Mouse (Mus musculus): ENCODE data around the gene Snrpd3. TPM values are rescaled to one million over a fixed set of nuclear protein-coding genes. Genes with fewer than 3 reads are reported as not detected.
A peak's percentile ranks its signal among the peaks of the same experiment; 100 is the strongest.
"Not testable (repeated sequence)": the region's sequence is repeated elsewhere in the genome, so short reads cannot be mapped to it uniquely, and the experiment has no call there.

Gene Snrpd3
- total RNA-seq (2014; rRNA removed) (24.4 and 31.6 TPM in 2 replicates), polyA plus RNA-seq (2015; fragmentation: Nextera tagmentation; extraction: Ambion mirVana) (144 and 167 TPM in 2 replicates)

DNA sequence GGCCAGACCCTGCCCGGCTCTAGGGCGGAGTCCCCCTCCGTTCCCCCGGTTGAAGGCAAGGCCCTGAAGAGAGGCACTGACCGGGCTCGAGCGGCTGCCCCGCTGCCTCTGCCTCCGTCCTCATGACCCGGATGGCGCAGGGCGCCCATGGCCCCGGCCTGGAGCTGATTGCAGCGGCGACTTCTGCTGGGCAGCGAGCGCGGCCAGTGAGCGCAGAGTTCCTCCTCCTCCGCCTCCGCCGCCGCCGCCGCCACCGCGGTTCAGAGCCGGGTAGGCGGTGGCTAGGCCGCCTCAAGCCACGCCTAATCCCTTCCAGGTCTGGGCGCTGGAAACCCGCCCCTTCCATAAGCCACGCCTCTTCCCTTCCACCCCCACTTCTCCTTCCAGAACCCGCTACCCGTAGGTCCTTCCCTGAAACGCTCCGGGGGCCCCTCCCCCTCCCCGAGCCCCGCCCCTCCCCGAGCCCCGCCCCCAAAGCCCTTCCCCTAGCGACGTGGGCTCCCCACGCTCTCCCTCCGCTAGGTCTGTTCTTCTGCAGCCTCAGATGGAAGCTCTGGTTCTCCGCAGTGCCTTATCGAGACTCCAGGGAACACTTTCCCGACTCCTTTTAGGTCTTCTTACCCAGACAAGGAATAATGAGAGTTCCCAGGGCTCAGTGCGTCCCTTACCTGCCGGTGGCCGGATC lies at the start of gene Snrpd3:
Gene Snrpd3, plus strand, starts transcription at position 479 of the 685 bp plus-strand sequence.
- Histone ChIP-seq H3K4me1 (ENCODE audit: insufficient read depth) (peaks cover 18% of the 10 kb centered on the region), H3K36me3 (ENCODE audit: insufficient read depth) (peaks cover 19% of the 10 kb centered on the region; the same call in 1 of the 2 replicates), H3K9me3 (ENCODE audit: low read length) (no peaks in the 10 kb centered on the region), H3K9ac (peak within 1 kb of the TSS; percentile 93), H3K4me2 (ENCODE audit: low read depth) (peak within 1 kb of the TSS; percentile 85), H3K4me3 (ENCODE audit: low read depth, low read length) (peak within 1 kb of the TSS; percentile 72), H3K27me3 (ENCODE audit: insufficient read depth, low read length) (no peaks in the 10 kb centered on the region), H3K27ac (ENCODE audit: low read depth, low read length) (peak within 1 kb of the TSS; percentile 95)
- DNase-seq (peak; percentile 93), ATAC-seq (peak; percentile 91)
- TF ChIP-seq CTCF (IDR thresholded peaks at IDR 0.05; ENCODE audit: low read depth) = peak; percentile 15; the same call in 1 of the 2 replicates
- 2% methylated on average over 43 of the region's 52 CpGs for WGBS

DNA sequence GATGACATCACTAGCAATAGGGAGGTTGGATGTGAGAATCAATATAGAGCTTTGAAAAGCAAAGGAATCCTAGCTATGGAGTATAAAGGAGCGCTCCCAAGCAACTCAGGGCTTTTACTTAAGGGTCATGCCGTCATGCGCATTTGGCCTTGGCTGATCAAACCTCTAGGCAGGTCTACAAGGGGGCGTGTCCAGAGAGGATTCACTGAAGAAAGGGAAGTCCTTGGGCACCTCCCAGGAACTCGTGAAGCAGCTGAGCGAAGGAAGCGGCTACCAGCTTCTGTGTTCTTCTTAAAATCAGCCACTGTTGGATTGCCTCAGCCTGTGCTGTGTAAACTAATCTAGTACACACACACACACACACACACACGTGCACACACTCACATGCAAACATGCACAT lies 43.9 kb upstream of the Snrpd3 start:
- H3K27ac ChIP-seq (ENCODE audit: low read depth, low read length) = no peak overlapping the region
- H3K27me3 ChIP-seq (ENCODE audit: insufficient read depth, low read length) = no peaks in the 10 kb centered on the region
- H3K4me1 ChIP-seq (ENCODE audit: insufficient read depth) = peaks cover 12% of the 10 kb centered on the region; the same call in 1 of the 2 replicates
- no peaks in the 10 kb centered on the region for H3K9me3 ChIP-seq (ENCODE audit: low read length)
- no peak for ATAC-seq
- no peak overlapping the region for H3K9ac ChIP-seq
- H3K4me3 ChIP-seq (ENCODE audit: low read depth, low read length) = no peak overlapping the region
- no peaks in the 10 kb centered on the region for H3K36me3 ChIP-seq (ENCODE audit: insufficient read depth)
- no peak for DNase-seq
- 79% methylated on average over 8 of the region's 8 CpGs for WGBS
- no peak for TF ChIP-seq CTCF (IDR thresholded peaks at IDR 0.05; ENCODE audit: low read depth)
- H3K4me2 ChIP-seq (ENCODE audit: low read depth) = no peak overlapping the region

DNA sequence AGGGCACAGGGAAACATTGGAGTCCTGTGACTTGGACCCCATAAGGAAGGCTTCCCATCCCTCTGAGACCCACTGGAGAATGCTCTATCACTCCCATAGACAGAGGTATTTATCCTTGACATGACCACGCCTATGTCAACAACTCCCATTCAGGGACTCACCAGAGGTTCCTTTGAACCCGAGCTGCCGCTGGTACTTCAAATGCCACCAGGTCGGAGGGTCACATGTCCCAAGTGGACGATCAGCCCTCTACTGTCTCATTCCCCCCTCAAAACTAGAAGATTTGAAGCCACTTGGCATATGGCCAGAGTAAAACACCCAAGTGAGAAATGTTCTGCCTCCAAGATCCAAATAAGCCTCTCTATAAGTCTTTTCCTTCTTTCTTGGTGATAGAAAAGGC lies 42.8 kb upstream of the Snrpd3 start:
- no peak for ATAC-seq
- WGBS = 45% methylated on average over 5 of the region's 5 CpGs
- no peak overlapping the region; the same call in 1 of the 2 replicates for H3K27ac ChIP-seq (ENCODE audit: low read depth, low read length)
- H3K4me3 ChIP-seq (ENCODE audit: low read depth, low read length) = no peak overlapping the region
- no peaks in the 10 kb centered on the region for H3K36me3 ChIP-seq (ENCODE audit: insufficient read depth)
- no peak overlapping the region for H3K4me2 ChIP-seq (ENCODE audit: low read depth)
- no peak for TF ChIP-seq CTCF (IDR thresholded peaks at IDR 0.05; ENCODE audit: low read depth)
- DNase-seq = no peak
- no peaks in the 10 kb centered on the region for H3K9me3 ChIP-seq (ENCODE audit: low read length)
- H3K4me1 ChIP-seq (ENCODE audit: insufficient read depth) = peaks cover 12% of the 10 kb centered on the region; the same call in 1 of the 2 replicates
- H3K27me3 ChIP-seq (ENCODE audit: insufficient read depth, low read length) = no peaks in the 10 kb centered on the region
- H3K9ac ChIP-seq = no peak overlapping the region

DNA sequence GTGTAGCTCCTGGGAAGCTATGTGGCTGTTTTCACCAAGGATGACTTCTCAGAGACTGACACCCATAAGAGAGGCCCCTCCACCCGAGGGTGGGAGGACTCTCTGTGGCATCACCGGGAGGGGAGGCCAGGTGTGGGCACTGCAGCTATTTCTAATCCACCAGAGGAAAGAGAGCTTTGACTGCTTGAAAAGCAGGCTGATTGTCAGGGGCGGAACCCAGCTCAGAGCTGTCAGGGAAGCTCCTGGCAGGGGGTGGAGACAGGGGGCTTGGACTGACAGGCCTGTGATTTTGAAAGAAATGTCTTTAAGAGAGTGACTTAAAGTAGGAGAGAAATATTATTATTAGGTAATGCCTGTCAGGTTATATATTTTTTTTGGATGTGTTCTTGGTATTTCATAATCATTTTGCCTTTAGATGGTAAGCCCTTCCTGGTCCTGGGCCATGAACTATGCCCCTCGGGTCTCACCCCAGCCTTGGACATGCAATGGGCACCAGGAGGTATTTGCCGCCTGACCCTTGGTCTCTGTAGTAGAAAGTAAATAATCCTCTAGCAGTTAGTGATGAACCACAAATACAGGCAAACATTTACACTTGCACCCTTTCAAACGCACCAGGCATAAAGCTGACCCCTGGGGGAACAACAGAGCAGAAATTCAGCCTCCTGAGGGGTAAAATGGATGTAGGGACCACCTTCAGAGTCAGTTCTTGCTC lies 42.1 kb upstream of the Snrpd3 start:
- 30% methylated on average over 4 of the region's 6 CpGs for WGBS
- H3K4me1 ChIP-seq (ENCODE audit: insufficient read depth) = peaks cover 12% of the 10 kb centered on the region; the same call in 1 of the 2 replicates
- H3K27ac ChIP-seq (ENCODE audit: low read depth, low read length) = peak overlapping the region; percentile 29; the same call in 1 of the 2 replicates
- not testable (repeated sequence) for H3K9me3 ChIP-seq (ENCODE audit: low read length); H3K36me3 ChIP-seq (ENCODE audit: insufficient read depth); H3K4me2 ChIP-seq (ENCODE audit: low read depth); H3K9ac ChIP-seq; H3K27me3 ChIP-seq (ENCODE audit: insufficient read depth, low read length); H3K4me3 ChIP-seq (ENCODE audit: low read depth, low read length)
- DNase-seq (peak; percentile 43), ATAC-seq (peak; percentile 91)

DNA sequence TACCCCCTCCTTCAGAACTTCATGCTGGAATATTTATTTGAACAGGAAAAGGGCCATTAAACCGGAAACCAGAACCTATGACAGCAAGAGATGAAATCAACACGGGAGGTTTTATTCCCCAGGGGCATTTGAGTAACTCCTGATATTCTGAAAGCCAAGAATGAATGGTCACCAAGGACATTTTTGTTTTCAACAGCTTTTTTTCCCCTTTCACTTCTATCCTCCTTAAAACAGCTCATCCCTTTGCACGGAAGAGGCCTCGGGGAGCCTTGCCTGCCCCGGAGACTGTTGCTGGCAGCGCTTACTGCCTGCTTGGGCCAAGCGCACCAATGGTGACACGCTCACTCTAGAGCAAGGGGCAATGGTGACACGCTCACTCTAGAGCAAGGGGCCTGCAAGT lies 40.3 kb upstream of the Snrpd3 start:
- DNase-seq (no peak), ATAC-seq (no peak)
- Histone ChIP-seq H3K9ac (no peak overlapping the region), H3K4me3 (ENCODE audit: low read depth, low read length) (no peak overlapping the region), H3K4me2 (ENCODE audit: low read depth) (no peak overlapping the region), H3K36me3 (ENCODE audit: insufficient read depth) (no peaks in the 10 kb centered on the region), H3K27me3 (ENCODE audit: insufficient read depth, low read length) (no peaks in the 10 kb centered on the region), H3K9me3 (ENCODE audit: low read length) (no peaks in the 10 kb centered on the region), H3K27ac (ENCODE audit: low read depth, low read length) (no peak overlapping the region), H3K4me1 (ENCODE audit: insufficient read depth) (peaks cover 12% of the 10 kb centered on the region; the same call in 1 of the 2 replicates)
- TF ChIP-seq CTCF (IDR thresholded peaks at IDR 0.05; ENCODE audit: low read depth) = no peak
- 83% methylated on average over 9 of the region's 9 CpGs for WGBS

DNA sequence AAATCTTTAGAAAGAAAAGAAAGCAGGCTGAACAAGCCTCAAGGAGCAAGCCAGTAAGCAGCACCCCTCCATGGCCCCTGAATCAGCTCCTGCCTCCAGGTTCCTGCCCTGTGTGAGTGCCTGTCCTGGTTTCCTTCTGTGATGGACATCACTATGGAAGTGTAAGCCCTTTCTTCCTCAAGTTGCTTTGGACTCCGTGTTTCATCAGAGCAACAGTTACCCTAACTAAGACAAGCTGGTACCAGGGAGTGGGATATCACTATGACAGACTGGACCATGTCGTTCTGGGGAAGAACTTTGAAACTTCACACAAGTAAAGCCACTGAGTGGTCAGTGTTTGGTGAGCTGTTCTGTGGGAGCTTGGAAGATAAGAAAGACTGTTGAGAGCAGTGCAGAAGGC lies 37.4 kb upstream of the Snrpd3 start:
- Histone ChIP-seq H3K4me2 (ENCODE audit: low read depth) (no peak overlapping the region), H3K4me3 (ENCODE audit: low read depth, low read length) (no peak overlapping the region), H3K9ac (no peak overlapping the region), H3K27me3 (ENCODE audit: insufficient read depth, low read length) (no peaks in the 10 kb centered on the region), H3K27ac (ENCODE audit: low read depth, low read length) (no peak overlapping the region), H3K36me3 (ENCODE audit: insufficient read depth) (no peaks in the 10 kb centered on the region), H3K4me1 (ENCODE audit: insufficient read depth) (peaks cover 6% of the 10 kb centered on the region; the same call in 1 of the 2 replicates), H3K9me3 (ENCODE audit: low read length) (no peaks in the 10 kb centered on the region)
- DNase-seq = no peak
- TF ChIP-seq CTCF (IDR thresholded peaks at IDR 0.05; ENCODE audit: low read depth) = no peak
- WGBS = 94% methylated on average over 2 of the region's 2 CpGs
- ATAC-seq = no peak

DNA sequence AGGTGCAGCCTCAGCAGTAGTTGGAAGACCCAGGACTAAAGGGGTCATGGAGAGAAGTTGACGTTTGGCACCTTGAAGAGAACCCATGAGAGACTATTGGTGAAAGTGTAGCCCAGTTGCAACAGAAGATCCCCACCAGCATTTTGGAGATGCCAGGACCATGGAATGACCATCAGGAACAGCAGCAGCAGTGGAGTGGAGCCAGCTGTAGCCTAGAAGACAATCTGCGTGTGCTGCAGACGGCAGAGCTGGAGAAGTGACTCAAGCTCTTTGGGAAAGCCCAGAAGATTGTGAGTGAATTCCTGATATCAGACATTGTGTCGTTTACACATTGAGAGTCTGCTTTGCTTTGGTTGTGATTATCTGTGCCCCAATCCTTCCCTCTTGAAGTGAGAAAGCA lies 35.6 kb upstream of the Snrpd3 start:
- no peak for TF ChIP-seq CTCF (IDR thresholded peaks at IDR 0.05; ENCODE audit: low read depth)
- 88% methylated on average over 4 of the region's 4 CpGs for WGBS

More for the DNA sequence above, 35.6 kb upstream of the Snrpd3 start:
- H3K9ac ChIP-seq = no peak overlapping the region
- H3K4me1 ChIP-seq (ENCODE audit: insufficient read depth) = 0 out of 2 replicates have a peak, but pooled peaks cover 4% of the 10 kb centered on the region
- no peaks in the 10 kb centered on the region for H3K9me3 ChIP-seq (ENCODE audit: low read length)
- no peak overlapping the region for H3K27ac ChIP-seq (ENCODE audit: low read depth, low read length)
- H3K27me3 ChIP-seq (ENCODE audit: insufficient read depth, low read length) = no peaks in the 10 kb centered on the region
- no peak overlapping the region for H3K4me2 ChIP-seq (ENCODE audit: low read depth)
- no peak overlapping the region for H3K4me3 ChIP-seq (ENCODE audit: low read depth, low read length)
- DNase-seq (no peak), ATAC-seq (no peak)
- H3K36me3 ChIP-seq (ENCODE audit: insufficient read depth) = no peaks in the 10 kb centered on the region
